In the genomic region with DNA sequence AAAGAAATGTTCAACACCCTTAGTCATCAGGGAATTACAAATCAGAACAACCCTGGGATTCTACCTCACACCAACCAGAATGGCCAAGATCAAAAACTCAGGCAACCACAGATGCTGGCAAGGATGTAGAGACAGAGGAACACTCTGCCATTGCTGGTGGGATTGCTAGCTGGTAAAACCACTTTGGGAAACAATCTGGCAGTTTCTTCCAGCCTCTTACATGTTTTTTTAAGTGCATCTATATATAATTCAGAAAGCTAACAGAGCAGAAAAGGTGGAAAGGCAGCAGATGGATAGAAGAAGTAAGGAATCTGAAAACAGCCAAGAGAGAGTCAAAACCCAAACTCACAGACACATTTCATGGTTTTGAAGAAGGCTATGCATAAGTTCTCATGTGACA, we compare ENCODE assay signal across 17 mouse cellular contexts.
"Had no signal": no experiment of that assay in that cellular context is flagged by ENCODE, and none has a peak within 500 bp of the region (broad histone marks: within the 10 kb centered on the region; RNA-seq: fewer than 3 reads in every experiment).

No protein-coding gene starts in this region.

- H3K4me3 ChIP-seq: lung, embryonic 15.5 days; megakaryocyte, embryonic 14.5 days; midbrain, embryonic 13.5 days; midbrain, embryonic 15.5 days; neural tube, embryonic 12.5 days had no signal

- H3K9me3 ChIP-seq: lung, embryonic 15.5 days; megakaryocyte, embryonic 14.5 days; midbrain, embryonic 13.5 days; midbrain, embryonic 15.5 days; neural tube, embryonic 12.5 days had no signal

- DNase-seq: liver, postnatal 0 days; lung, adult 2 months; lung, postnatal 14 days; lung, postnatal 36 days; right cerebral cortex, postnatal 14 days; spleen, adult 18-20 months; thymus, adult 2 months; thymus, postnatal 25 days; thymus, postnatal 4 days had no signal

- H3K27me3 ChIP-seq: lung, embryonic 15.5 days; megakaryocyte, embryonic 14.5 days; midbrain, embryonic 13.5 days; midbrain, embryonic 15.5 days; neural tube, embryonic 12.5 days had no signal

- H3K36me3 ChIP-seq: lung, embryonic 15.5 days; midbrain, embryonic 13.5 days; midbrain, embryonic 15.5 days; neural tube, embryonic 12.5 days had no signal

- H3K9ac ChIP-seq: liver, postnatal 0 days; lung, embryonic 15.5 days; midbrain, embryonic 13.5 days; midbrain, embryonic 15.5 days; neural tube, embryonic 12.5 days had no signal

- H3K4me2 ChIP-seq: lung, embryonic 15.5 days; midbrain, embryonic 11.5 days; midbrain, embryonic 13.5 days; midbrain, embryonic 15.5 days; neural tube, embryonic 12.5 days had no signal

- H3K27ac ChIP-seq: lung, embryonic 15.5 days; macrophage; midbrain, embryonic 13.5 days; midbrain, embryonic 15.5 days; neural tube, embryonic 12.5 days had no signal

- ATAC-seq: liver, postnatal 0 days; lung, postnatal 0 days; midbrain, embryonic 13.5 days; midbrain, embryonic 15.5 days had no signal

- H3K4me1 ChIP-seq: lung, embryonic 15.5 days; megakaryocyte, embryonic 14.5 days; midbrain, embryonic 13.5 days; midbrain, embryonic 15.5 days; neural tube, embryonic 12.5 days had no signal
